Mouse (Mus musculus) skeletal muscle tissue, adult 2 months (tissue): ENCODE results near the gene Lhx5.

Source experiments
- DNase-seq: peaks from one replicate; pipeline ENCODE4 v3.0.0-alpha.2; 2012; ENCODE audit warnings: low read depth, low spot score

Gene Lhx5

DNA sequence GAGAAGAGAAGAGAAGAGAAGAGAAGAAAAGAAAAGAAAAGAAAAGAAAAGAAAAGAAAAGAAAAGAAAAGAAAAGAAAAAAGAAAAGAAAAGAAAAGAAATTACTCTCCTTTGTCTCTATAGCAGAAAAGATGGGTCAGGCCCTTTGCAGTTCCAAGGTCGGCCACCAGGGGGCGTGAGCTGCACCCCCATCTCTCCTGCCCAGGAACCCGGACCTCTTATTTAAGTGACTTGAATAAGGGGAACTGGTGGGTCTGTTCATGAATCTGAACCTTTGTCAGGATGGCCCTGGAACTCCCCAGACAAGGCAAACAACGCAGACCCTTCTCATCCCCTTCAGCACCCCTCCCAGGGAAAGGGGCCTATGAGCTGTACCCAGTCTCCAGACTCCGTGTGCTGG, 33.6 kb downstream of the Lhx5 start:
- no peak for DNase-seq

DNA sequence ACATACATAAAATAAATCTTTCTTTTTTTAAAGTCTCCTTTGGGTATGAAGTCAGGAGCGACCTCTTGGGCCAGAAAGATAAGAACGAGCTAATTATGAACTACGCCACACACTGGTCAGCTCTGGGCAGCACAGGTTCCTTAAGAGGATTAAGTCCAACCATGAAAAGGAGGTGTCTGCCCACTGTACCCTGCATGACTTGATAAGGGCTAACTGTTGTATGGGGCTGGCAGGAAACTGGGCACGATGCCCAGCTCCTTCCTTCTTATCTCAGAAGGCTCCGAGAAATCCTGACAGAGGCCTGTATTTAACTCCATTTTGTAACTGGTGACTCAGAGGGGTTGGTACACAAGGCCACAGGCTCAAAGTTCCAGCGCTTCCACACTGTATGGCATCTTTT, 34.4 kb downstream of the Lhx5 start:
- DNase-seq: peak; percentile 14

DNA sequence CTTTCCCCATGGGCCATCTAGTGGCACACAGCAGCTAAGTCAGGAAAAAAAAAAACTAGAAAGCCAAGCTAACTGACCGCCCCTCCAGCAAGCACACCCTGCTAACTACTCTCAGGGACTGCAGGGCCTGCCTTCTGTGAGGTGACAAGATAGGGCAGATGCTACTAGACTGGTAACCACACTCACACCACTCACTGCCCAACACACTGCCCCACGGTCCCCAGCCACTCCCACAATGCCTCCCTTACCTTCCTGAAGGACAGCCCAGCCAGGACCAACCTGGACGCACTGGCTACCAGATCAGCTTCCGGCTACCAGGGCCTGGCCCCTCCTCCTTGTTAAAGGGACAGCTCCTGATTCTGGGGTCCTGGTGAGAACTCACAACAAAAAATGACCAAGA, 35.5 kb downstream of the Lhx5 start:
- DNase-seq: no peak

DNA sequence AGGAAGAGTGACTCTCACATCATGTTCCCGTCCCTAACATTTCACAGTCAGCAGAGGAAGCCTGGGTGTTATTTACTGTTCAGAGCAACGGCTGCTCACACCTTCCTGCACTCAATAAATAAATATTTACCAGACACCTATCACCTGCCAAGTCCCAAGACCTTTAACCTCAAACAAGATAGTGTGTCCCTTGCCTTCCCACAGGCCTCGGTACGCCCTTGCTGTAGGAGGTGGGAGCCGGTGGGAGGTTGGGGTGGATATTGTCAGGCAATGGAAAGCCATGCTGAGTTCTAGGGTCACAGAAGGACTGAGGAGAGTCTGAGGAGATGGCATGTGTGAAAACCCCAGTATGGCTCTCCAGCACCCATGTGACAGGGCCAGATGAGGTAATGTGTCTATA, 36.8 kb downstream of the Lhx5 start:
- DNase-seq: no peak

DNA sequence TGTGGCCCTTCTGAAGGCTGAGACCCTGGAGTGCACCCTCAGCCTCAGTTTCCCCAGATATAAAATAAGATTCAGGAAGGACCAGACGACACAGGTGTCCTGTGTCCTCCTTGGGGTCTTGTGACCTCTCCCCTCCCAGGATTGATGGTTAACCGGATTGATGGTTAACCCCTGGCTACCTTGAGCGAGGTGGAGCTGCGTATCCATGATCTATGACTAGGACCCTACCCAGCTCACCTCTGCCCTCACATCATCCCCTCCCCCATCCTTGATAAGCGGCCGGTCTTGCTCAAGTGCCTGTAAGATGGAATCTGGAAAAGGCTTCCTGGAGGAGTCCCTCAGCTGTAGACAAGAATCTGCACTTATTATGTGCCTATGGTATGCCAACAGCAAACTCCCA, 37.3 kb downstream of the Lhx5 start:
- DNase-seq: no peak

DNA sequence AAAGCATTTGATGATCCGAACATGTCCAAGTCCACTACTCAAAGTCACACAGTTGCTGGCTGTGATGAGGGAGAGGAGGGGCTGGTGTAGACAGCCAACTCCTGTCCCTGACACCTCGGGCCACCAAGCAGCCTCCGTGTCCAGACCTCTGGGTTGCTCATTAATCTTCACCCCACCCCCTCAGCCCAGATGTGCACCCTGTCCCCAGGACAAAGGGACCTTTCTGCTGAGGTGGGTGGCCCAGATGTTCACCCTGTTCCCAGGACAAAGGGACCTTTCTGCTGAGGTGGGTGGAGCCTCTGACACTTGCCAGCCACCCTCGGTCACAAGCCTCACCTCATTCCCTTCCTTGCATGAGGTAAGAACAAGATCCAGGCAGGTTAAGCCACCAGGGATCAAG, 40.0 kb downstream of the Lhx5 start:
- DNase-seq: no peak

DNA sequence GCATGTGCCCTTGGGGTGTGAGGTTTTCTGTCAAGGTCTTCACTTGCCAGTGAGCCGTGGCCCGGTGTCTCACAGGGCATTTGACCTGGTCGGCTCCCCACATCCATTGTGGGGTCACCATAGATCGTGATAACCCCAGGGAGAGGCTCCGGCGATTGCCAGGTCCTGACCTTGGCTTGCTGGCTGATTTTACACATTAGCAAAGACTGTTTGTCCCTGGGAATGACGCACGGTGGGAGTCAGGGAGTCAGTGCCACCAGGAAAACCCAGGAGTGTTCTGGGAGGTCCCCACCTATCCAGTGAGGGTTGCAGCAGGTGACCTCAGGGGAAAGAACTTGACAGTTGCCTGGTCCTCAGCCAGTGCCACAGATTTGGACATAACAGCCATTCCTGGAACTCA, 41.3 kb downstream of the Lhx5 start, which contains the start of gene Sdsl:
Gene Sdsl, minus strand, starts transcription at position 41 of the 400 bp plus-strand sequence.
- no peak for DNase-seq

DNA sequence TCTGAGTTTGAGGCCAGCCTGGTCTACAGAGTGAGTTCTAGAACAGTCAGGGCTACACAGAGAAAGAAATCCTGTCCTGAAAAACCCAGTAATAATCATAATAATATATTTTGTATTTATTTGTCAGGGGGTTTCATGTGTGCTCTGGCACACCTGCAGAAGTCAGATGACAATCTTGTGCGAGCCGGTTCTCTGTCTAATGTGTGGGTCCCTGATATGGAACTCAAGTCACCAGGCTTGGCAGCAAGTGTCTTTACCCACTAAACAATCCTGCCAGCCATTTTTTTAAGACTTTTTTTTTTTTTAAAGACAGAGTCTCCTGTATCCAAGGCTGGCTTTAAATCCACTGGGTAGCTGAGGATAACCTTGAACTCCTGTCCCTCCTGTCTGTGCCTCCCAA, 41.9 kb downstream of the Lhx5 start:
- no peak for DNase-seq

DNA sequence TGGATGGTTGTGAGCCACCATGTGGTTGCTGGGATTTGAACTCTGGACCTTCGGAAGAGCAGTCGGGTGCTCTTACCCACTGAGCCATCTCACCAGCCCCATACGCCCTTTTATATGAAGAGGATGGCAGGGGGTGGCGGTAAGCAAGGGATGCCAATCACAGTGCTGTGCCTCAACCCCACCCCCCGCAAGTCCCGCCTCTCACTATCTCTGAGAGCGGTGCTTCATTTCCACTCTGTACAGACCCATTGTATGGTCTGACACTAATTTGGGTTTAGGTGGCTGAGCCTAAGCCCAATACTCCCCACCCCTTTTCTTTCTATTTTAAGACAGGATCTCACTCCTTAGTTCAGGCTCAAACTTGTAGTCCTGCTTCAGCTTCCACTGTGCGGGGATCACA, 44.4 kb downstream of the Lhx5 start:
- DNase-seq: no peak

DNA sequence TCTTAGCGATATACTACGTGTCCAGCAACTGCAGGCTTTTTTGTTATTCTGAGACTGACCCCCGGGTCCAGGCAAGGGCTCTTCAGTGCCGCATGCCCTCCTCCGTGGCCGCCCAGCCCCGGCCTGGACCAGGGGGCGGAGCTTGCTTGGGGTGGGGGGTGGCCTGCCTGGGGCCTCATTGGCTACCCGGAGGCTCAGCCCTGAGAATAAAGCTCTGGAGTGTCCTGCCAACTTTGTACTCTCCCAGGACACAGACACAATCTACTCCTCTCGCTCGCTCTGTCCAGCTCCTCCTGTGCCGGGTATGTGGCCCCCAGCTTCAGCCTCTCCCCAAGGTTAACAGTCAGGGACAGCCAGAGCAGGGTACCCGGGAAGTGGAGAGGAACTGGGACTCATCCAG, 44.8 kb downstream of the Lhx5 start, which contains the start of gene Sds:
Gene Sds, plus strand, starts transcription at position 231 of the 400 bp plus-strand sequence.
- DNase-seq: no peak

DNA sequence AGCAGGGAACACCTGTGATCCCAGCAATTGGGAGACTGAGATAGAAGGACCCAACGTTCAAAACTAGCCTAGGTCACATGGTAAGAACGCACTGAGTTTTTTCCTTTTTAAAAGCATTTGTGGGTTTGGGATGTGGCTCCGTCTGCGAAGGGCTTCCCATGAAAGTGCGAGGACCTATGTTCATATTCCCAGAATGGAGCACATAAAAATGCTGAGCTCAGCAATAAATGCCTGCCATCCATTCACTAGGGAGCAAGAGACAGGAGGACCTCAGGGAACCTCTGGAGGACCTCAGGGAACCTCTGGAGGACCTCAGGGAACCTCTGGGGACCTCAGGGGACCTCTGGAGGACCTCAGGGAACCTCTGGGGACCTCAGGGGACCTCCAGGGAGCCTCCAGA, 46.5 kb downstream of the Lhx5 start:
- no peak for DNase-seq

DNA sequence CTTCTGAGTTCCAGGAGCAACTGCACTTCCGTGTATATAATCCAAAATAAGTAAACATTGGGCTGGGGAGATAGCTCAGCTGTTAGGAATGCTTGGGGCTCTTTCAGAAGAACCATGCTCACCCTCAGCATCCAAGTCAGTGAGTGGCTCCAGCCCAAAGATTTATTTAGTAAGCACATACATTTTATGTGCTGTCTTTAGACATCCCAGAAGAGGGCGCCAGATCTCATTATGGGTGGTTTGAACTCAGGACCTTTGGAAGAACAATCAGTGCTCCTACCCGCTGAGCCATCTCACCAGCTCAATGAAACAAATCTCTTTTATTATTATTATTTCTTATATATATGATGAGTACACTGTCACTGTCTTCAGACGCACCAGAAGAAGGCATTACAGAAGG, 48.0 kb downstream of the Lhx5 start:
- no peak for DNase-seq

DNA sequence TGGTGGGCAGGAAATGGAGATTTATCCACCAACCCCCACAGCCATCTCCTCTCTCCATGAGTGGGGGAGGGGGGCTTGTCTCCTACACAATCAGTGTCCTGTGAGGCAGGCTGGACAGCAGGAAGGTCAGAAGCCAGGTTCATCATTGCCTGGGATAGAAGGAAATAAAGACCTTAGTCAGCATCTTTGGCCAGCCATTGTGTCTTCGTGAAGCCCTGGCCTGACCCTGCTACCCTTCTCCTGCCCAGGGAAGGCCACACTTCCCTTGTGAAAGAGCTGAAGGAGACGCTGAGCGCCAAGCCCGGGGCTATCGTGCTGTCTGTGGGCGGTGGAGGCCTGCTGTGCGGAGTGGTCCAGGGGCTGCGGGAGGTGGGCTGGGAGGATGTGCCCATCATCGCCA, 49.7 kb downstream of the Lhx5 start:
- no peak for DNase-seq

DNA sequence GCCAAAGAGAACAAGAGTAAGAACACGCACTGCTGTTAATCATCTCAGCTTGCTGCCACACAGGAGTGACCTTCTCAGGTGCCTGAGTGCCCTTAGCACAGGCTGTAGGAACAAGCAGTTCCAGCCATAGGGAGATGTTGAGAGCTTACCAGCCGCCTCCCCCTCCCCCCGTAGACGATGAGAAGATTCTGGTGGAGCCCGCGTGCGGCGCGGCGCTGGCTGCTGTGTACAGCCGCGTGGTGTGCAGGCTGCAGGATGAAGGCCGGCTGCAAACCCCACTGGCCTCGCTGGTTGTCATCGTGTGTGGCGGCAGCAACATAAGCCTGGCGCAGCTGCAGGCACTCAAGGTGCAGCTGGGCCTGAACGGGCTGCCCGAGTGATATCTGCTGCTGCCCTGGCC, 51.9 kb downstream of the Lhx5 start:
- no peak for DNase-seq

DNA sequence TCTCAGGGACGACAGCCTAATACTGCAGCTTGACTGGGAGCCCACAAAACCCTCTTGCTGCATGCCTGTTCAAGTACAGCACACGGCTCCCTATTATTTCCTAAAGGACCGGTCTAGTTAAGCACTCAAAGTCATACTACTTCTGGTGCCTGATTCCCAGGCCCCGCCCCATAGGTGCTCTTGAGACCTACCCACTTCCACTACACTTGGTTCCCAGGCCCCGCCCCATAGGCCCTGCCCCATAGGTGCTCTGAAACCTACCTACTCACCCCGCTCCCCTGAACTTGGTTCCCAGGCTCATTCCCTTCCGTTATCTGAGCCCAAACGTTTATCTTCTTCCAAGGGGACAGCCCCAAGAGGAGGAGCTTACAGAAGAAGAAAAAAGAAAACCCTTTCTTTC, 56.3 kb downstream of the Lhx5 start:
- no peak for DNase-seq

DNA sequence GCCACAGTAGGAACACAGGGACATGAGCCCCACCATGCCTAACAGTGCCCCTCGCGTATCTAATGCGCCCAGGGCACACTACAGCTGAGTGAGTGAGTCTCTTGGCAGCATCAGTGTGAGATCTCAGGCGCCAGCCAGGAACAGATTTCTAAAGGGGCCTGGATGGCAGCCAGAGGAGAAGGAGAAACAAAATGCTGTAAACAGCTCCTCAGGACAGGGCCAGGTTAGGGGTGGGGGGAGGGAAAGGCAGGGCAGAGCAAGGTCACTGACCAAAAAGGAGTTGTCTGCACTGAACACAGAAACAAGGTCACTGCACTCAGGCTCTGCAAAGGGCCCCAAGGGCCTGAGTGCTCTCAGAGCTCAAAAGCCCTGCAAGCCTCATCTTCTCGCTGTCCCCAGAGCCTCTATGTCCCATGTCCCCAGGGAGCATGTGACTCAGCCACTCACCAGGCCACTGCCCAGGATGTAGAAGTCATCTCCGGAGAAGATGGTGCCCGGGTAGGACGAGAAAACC, 59.2 kb downstream of the Lhx5 start:
- DNase-seq: peak; percentile 62
